Mouse (Mus musculus) lung, postnatal 0 days (tissue): ENCODE measurements at regions not wholly inside any gene's neighbourhood (a gene's known extent, or its start where the extent isn't known, plus 50 kb on each side); places are given as distances from the start of the nearest gene placed in this dataset.

Experiments used
- CTCF ChIP-seq: IDR thresholded peaks from 2 replicates; pipeline ENCODE4 v1.5.1; 2016; ENCODE audit warnings: antibody characterized with exemption, mild to moderate bottlenecking
- EP300 ChIP-seq: IDR thresholded peaks from 2 replicates; pipeline ENCODE4 v1.6.1; 2016; ENCODE audit warnings: antibody characterized with exemption, mild to moderate bottlenecking, control low read depth

DNA sequence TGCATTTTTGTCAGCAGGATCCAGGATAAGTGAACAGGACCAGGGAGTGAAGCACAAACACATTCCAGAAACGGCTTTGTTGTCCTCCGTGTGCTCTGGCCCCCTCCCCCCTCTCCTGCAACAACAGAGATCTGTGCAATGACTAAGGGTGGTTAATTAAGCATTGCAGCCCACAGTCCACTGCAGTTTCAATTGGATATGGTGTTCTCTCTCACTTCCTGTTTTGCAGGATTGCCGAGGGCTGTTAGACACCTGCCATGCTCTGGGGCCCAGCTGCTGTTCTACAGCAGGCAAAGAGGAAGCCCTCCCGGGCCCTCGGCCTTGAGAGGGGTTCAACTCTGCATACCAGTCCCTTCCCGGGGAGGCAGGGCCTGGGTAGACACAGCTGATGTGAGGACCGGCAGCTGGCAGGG, 293.5 kb downstream of the Maf start:
- TF ChIP-seq EP300 (no peak), CTCF (no peak)
